Mouse (Mus musculus) limb, embryonic 13.5 days (tissue): ENCODE results near the gene Srp72. TPM values are rescaled to one million over a fixed set of nuclear protein-coding genes. Genes with fewer than 3 reads are reported as not detected.

Experiments used
- ATAC-seq: fragments of 200-750 bp; cut with Nextera tagmentation; 2 replicates; pipeline ENCODE4 v1.8.0; 2017; ENCODE audit warnings: low read depth, moderate number of reproducible peaks, moderate TSS enrichment; ENCODE audit not compliant: low FRiP score
- H3K27ac ChIP-seq: fragments of 300-500 bp; sonication (generic); 2 replicates; pipeline ENCODE4 v1.5.1; 2015; ENCODE audit warnings: inconsistent platforms, mild to moderate bottlenecking, moderate library complexity
- H3K27me3 ChIP-seq: fragments of 300-500 bp; sonication (generic); 2 replicates; pipeline ENCODE4 v1.6.1; 2015; ENCODE audit warnings: mild to moderate bottlenecking, inconsistent platforms
- H3K36me3 ChIP-seq: fragments of 300-500 bp; sonication (generic); 2 replicates; pipeline ENCODE4 v1.6.1; 2015; ENCODE audit warnings: inconsistent platforms, mild to moderate bottlenecking, moderate library complexity
- H3K4me1 ChIP-seq: fragments of 300-500 bp; sonication (generic); 2 replicates; pipeline ENCODE4 v1.6.1; 2015; ENCODE audit warnings: inconsistent platforms
- H3K4me2 ChIP-seq: fragments of 300-500 bp; sonication (generic); replicated peaks from 2 replicates; pipeline ENCODE4 v1.6.1; 2015; ENCODE audit warnings: inconsistent platforms, mild to moderate bottlenecking, moderate library complexity
- H3K4me3 ChIP-seq: fragments of 300-500 bp; sonication (generic); 2 replicates; pipeline ENCODE4 v1.5.1; 2015; ENCODE audit warnings: moderate library complexity, mild to moderate bottlenecking, inconsistent platforms
- H3K9ac ChIP-seq: fragments of 300-500 bp; sonication (generic); 2 replicates; pipeline ENCODE4 v1.6.1; 2015; ENCODE audit warnings: mild to moderate bottlenecking, inconsistent platforms
- H3K9me3 ChIP-seq: fragments of 300-500 bp; sonication (generic); 2 replicates; pipeline ENCODE4 v1.6.1; 2016; ENCODE audit warnings: inconsistent platforms
- WGBS: fragments of 180-500 bp; shearing (Covaris S2); methylation state at CpG from one replicate; pipeline ENCODE4 v1.1.7; 2015; 5-methylcytosine and 5-hydroxymethylcytosine counted together
- polyA plus RNA-seq: library from polyadenylated mRNA; unstranded; fragments of >200 nt; fragmentation: Nextera tagmentation; extraction: Ambion mirVana; gene quantifications from 2 replicates; pipeline ENCODE4 v1.2.1, GENCODE M21; 2015

Gene Srp72
- polyA plus RNA-seq, 1 experiment from 2014 or later, result 115 TPM

GRCm38 (mm10) chr5:76973488-76973887 is 995 bp upstream of the Srp72 start:
- H3K27ac ChIP-seq, result no peak overlapping the region
- peaks cover 42% of the 10 kb centered on the region for H3K36me3 ChIP-seq
- peaks cover 19% of the 10 kb centered on the region for H3K4me1 ChIP-seq
- H3K9ac ChIP-seq, result peak overlapping the region; percentile 82
- WGBS, result 72% methylated on average over 3 of the region's 3 CpGs
- no peak for ATAC-seq
- no peaks in the 10 kb centered on the region for H3K27me3 ChIP-seq
- H3K4me3 ChIP-seq, result peak overlapping the region; percentile 94
- no peaks in the 10 kb centered on the region for H3K9me3 ChIP-seq
- peak overlapping the region; percentile 89 for H3K4me2 ChIP-seq

DNA sequence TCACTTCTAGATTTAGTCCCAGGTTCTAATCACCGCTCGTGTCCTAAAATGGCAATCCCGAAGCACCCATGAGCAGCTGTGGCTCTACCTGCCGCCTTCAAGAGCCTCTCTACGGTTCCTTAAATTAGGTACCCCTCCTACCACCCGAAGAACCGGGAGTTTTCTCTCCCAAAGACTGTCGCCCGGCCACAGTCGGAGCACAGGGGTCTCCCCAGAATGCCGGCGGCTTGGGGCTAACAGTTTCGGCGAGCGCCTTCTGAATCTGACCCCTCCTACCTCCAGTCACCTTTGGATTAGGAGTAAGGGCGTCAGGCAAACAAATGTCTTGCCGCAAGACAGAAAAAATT is 303 bp upstream of the Srp72 start:
- Histone ChIP-seq H3K27ac (no peak overlapping the region), H3K9me3 (no peaks in the 10 kb centered on the region), H3K4me2 (peak overlapping the region; percentile 89), H3K36me3 (peaks cover 40% of the 10 kb centered on the region), H3K27me3 (no peaks in the 10 kb centered on the region), H3K4me3 (peak overlapping the region; percentile 94), H3K4me1 (peaks cover 19% of the 10 kb centered on the region), H3K9ac (peak overlapping the region; percentile 82)
- no peak; the same call in none of the 2 replicates for ATAC-seq
- 3% methylated on average over 17 of the region's 17 CpGs for WGBS

GRCm38 (mm10) chr5:76975736-76976135 is 1.3 kb downstream of the Srp72 start:
- peaks cover 19% of the 10 kb centered on the region for H3K4me1 ChIP-seq
- peaks cover 38% of the 10 kb centered on the region for H3K36me3 ChIP-seq
- WGBS, result 70% methylated on average over 8 of the region's 8 CpGs
- no peaks in the 10 kb centered on the region for H3K9me3 ChIP-seq
- peak overlapping the region; percentile 89 for H3K4me2 ChIP-seq
- H3K27ac ChIP-seq, result no peak overlapping the region
- no peak for ATAC-seq
- peak overlapping the region; percentile 90 for H3K9ac ChIP-seq
- H3K4me3 ChIP-seq, result peak overlapping the region; percentile 94
- H3K27me3 ChIP-seq, result no peaks in the 10 kb centered on the region

DNA sequence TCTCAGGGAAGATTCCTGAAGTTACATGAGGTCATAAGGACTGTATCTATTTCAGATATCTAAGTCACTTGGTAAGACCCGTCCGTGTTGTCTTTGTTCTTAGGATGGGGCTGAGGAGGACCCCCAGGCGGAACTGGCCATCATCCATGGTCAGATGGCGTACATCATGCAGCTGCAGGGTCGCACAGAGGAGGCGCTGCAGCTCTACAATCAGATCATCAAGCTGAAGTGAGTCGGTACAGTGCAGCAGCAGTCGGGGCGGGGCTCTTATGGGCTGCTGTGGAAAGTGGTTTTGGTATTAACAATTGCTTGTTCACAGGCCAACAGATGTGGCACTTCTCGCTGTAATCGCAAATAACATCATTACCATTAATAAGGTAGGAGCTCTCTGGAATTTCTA is 9.5 kb downstream of the Srp72 start:
- no peaks in the 10 kb centered on the region for H3K27me3 ChIP-seq
- no peak overlapping the region for H3K4me2 ChIP-seq
- peaks cover 81% of the 10 kb centered on the region for H3K36me3 ChIP-seq
- H3K4me3 ChIP-seq, result no peak overlapping the region
- no peaks in the 10 kb centered on the region for H3K4me1 ChIP-seq
- H3K9me3 ChIP-seq, result no peaks in the 10 kb centered on the region
- ATAC-seq, result no peak
- no peak overlapping the region for H3K9ac ChIP-seq
- WGBS, result 95% methylated on average over 11 of the region's 11 CpGs
- no peak overlapping the region for H3K27ac ChIP-seq

DNA sequence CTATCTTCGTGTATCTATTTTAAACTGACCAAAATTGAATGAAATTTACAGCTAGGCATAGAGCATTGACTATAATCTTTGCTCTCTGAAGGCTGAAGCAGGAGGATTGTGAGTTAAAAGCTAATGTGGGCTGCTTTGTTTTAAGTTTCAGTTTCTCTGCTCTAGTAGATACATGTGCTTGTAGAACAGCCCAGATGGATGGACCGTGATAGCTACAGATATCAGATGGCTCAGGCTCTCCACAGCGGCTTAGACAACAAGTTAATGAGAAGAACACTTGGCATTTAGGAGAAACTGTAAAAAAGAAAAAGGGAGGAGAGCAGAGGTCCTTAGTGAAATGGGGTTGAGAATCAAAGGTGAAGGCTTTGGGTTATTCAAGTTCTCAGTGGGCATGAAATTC is 16.3 kb downstream of the Srp72 start:
- Histone ChIP-seq H3K9me3 (no peaks in the 10 kb centered on the region), H3K27ac (no peak overlapping the region), H3K4me2 (no peak overlapping the region), H3K27me3 (no peaks in the 10 kb centered on the region), H3K9ac (no peak overlapping the region), H3K36me3 (peaks cover 88% of the 10 kb centered on the region), H3K4me3 (no peak overlapping the region), H3K4me1 (no peaks in the 10 kb centered on the region)
- no peak for ATAC-seq
- WGBS, result 94% methylated on average over 3 of the region's 3 CpGs

- H3K9me3 ChIP-seq, result no peaks in the 10 kb centered on the region
- H3K4me1 ChIP-seq, result no peaks in the 10 kb centered on the region
- H3K9ac ChIP-seq, result no peak overlapping the region
- H3K27ac ChIP-seq, result no peak overlapping the region
- no peak overlapping the region for H3K4me3 ChIP-seq
- H3K4me2 ChIP-seq, result no peak overlapping the region
- ATAC-seq, result no peak
- H3K27me3 ChIP-seq, result no peaks in the 10 kb centered on the region
- H3K36me3 ChIP-seq, result peaks cover 91% of the 10 kb centered on the region
- WGBS, result 93% methylated on average over 5 of the region's 5 CpGs
These were observed 18.8 kb downstream of the Srp72 start for GRCm38 (mm10) chr5:76993174-76993814.

- H3K27me3 ChIP-seq, result no peaks in the 10 kb centered on the region
- peaks cover 76% of the 10 kb centered on the region for H3K36me3 ChIP-seq
- 60% methylated on average over 5 of the region's 5 CpGs for WGBS
- no peak for ATAC-seq
- no peak overlapping the region for H3K9ac ChIP-seq
- no peak overlapping the region for H3K27ac ChIP-seq
- H3K9me3 ChIP-seq, result peaks cover 4% of the 10 kb centered on the region; the same call in 1 of the 2 replicates
- H3K4me3 ChIP-seq, result no peak overlapping the region
- H3K4me1 ChIP-seq, result no peaks in the 10 kb centered on the region
- H3K4me2 ChIP-seq, result no peak overlapping the region
These were observed 23.9 kb downstream of the Srp72 start for GRCm38 (mm10) chr5:76998416-76998815.

DNA sequence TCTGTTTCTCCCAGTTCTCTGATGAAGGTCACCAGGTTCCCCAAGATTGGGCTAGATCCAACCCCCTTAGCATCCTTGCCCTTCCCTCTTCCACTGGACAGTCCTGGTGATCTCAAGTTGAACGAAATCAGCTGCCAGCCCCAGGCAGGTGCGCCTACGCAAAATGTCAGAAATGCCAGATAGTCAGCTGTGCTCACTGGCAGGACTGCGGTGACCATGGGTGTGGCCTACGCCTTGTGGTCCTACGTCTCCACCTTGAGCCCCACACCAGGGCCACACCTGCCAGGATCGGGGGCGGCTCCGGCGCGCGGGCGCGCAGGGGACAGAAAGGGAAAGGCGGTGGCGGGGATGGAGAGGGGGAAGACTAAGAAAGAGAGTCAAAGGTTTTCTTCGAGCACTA is 26.7 kb downstream of the Srp72 start:
- Histone ChIP-seq H3K9me3 (peaks cover 4% of the 10 kb centered on the region; the same call in 1 of the 2 replicates), H3K9ac (no peak overlapping the region), H3K4me1 (no peaks in the 10 kb centered on the region), H3K4me2 (no peak overlapping the region), H3K27ac (no peak overlapping the region), H3K36me3 (peaks cover 48% of the 10 kb centered on the region), H3K4me3 (no peak overlapping the region), H3K27me3 (no peaks in the 10 kb centered on the region)
- 93% methylated on average over 17 of the region's 17 CpGs for WGBS
- ATAC-seq, result no peak

- no peak within 1 kb of the TSS for H3K4me3 ChIP-seq
- no peaks in the 10 kb centered on the region for H3K27me3 ChIP-seq
These were observed 29.8 kb downstream of the Srp72 start, which contains the start of gene Arl9 for GRCm38 (mm10) chr5:77004051-77004821. Arl9 (plus strand) TSS chr5:77004055.

GRCm38 (mm10) chr5:77010352-77010751 is 35.9 kb downstream of the Srp72 start:
- ATAC-seq, result no peak
- H3K9ac ChIP-seq, result no peak overlapping the region
- no peaks in the 10 kb centered on the region for H3K9me3 ChIP-seq
- H3K4me1 ChIP-seq, result no peaks in the 10 kb centered on the region
- no peak overlapping the region for H3K27ac ChIP-seq
- H3K36me3 ChIP-seq, result no peaks in the 10 kb centered on the region
- H3K27me3 ChIP-seq, result no peaks in the 10 kb centered on the region
- WGBS, result 88% methylated on average over 9 of the region's 9 CpGs
- H3K4me3 ChIP-seq, result no peak overlapping the region
- H3K4me2 ChIP-seq, result no peak overlapping the region

More at GRCm38 (mm10) chr5:77004051-77004821, 29.8 kb downstream of the Srp72 start, which contains the start of gene Arl9:
- 94% methylated on average over 6 of the region's 6 CpGs for WGBS
- no peak for ATAC-seq
- Histone ChIP-seq H3K4me2 (no peak within 1 kb of the TSS), H3K27ac (no peak within 1 kb of the TSS), H3K36me3 (peaks cover 21% of the 10 kb centered on the region), H3K9ac (no peak within 1 kb of the TSS), H3K9me3 (peaks cover 4% of the 10 kb centered on the region; the same call in 1 of the 2 replicates), H3K4me1 (no peaks in the 10 kb centered on the region)

- Histone ChIP-seq H3K27me3 (peaks cover under 1% of the 10 kb centered on the region), H3K27ac (no peak overlapping the region), H3K4me3 (no peak overlapping the region), H3K9ac (no peak overlapping the region), H3K36me3 (no peaks in the 10 kb centered on the region), H3K4me1 (no peaks in the 10 kb centered on the region), H3K4me2 (no peak overlapping the region), H3K9me3 (no peaks in the 10 kb centered on the region)
- WGBS, result 65% methylated on average over 3 of the region's 3 CpGs
- ATAC-seq, result no peak
These were observed 36.6 kb downstream of the Srp72 start for GRCm38 (mm10) chr5:77011082-77011481.

DNA sequence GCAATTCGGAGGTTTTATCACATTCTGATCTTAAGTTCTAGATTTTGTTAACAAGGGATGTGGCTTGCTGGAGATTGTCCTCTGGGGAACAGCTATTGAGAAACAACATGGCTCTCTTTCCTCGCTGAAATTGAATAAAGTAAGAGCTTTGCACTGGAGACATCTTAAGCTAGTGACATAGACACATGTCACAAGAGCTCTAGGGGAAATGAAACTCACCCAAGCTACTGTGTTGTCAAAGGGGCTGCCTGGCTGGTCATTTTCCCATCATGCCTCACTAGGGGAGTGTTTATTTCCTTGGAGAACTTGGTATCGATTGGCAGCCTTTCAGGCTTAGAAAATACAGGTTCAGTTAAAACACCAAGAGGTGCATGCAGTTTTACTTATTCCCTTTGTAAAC is 38.7 kb downstream of the Srp72 start:
- Histone ChIP-seq H3K36me3 (no peaks in the 10 kb centered on the region), H3K4me2 (no peak overlapping the region), H3K9ac (no peak overlapping the region), H3K9me3 (no peaks in the 10 kb centered on the region), H3K27ac (no peak overlapping the region), H3K27me3 (peaks cover 7% of the 10 kb centered on the region), H3K4me1 (no peaks in the 10 kb centered on the region), H3K4me3 (no peak overlapping the region)
- 75% methylated on average over 3 of the region's 3 CpGs for WGBS
- ATAC-seq, result no peak
